Mouse (Mus musculus): ENCODE results near the gene Csf2ra. TPM values are rescaled to one million over a fixed set of nuclear protein-coding genes. Genes with fewer than 3 reads are reported as not detected.
A peak's percentile ranks its signal among the peaks of the same experiment; 100 is the strongest.
"Not testable (repeated sequence)": the region's sequence is repeated elsewhere in the genome, so short reads cannot be mapped to it uniquely, and the experiment has no call there.

Gene Csf2ra
- polyA plus RNA-seq (2015; fragmentation: Nextera tagmentation; extraction: Ambion mirVana): 39.5 and 41.9 TPM in 2 replicates

DNA sequence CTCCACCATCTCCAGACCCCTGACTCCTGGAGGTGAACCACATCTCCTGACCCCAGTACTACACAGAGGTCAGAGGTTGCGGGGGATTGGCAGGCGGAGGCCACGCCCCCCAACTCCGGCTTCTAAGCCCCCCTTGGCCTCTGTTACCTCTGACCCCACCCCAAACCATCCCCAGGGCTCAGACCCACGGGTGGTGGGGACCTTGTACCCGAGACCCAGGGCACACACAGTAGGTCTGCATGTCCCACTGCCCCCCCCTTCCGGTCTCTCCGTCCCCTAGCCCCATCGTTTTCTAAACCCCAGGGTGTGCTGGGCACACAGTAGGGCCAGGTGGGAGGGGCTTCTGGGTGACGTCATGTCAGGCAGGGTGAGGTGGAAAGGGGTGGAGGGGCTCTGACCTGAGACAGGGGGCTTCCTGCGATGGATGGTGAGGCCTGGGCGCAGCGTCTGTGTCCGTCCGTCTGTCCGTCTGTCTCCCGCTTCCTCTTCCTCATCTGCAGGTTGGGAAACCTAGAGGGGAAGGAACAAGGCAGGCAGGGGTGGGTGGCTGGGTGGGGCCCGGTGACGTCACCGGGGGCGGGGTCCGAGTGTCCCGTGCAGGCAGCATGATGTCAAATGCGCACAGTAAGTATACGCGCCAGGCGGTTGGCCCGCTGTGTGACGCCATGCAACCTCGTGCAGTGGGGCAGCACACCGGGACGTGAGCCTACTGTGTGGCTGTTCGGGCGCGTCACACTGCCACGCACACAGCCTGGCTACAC, at the start of gene Csf2ra:
Csf2ra (minus strand) TSS at position 489 of the 761 bp plus-strand sequence.
- 56% methylated on average over 36 of the region's 36 CpGs for WGBS
- Histone ChIP-seq H3K27me3 (no peaks in the 10 kb centered on the region), H3K36me3 (no peaks in the 10 kb centered on the region), H3K9ac (0 out of 2 replicates have a peak within 1 kb of the TSS, but pooled peaks have one; percentile 9), H3K4me3 (replicated peaks) (peak within 1 kb of the TSS; percentile 66), H3K4me1 (peaks cover 20% of the 10 kb centered on the region), H3K27ac (replicated peaks) (peak within 1 kb of the TSS; percentile 89), H3K4me2 (replicated peaks) (peak within 1 kb of the TSS; percentile 74), H3K9me3 (replicated peaks) (no peaks in the 10 kb centered on the region)
- no peak for ATAC-seq (ENCODE audit: insufficient number of reproducible peaks, low FRiP score, low TSS enrichment, low read depth)

DNA sequence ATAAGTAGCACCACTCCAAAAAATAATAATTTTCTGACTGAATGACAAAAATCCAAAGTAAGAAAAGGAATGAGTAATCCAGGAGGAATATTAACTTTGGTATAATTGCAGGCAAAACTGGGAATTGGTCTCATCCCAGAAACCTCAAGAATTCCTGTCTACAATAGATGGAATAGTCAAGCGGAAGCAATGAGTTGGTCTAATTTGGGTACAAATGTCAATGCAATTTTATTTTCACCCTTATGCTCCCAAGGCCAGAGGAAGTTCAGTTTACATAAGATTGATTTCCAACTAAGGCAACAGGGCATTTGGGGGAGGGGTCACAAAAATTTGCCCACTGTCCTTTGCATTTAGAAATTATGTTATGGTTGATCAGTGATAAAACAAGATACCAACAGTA, 47.2 kb upstream of the Csf2ra start:
- H3K36me3 ChIP-seq: no peaks in the 10 kb centered on the region
- WGBS: 91% methylated on average over 1 of the region's 1 CpGs
- no peak overlapping the region for H3K4me2 ChIP-seq (replicated peaks)
- H3K9me3 ChIP-seq (replicated peaks): no peaks in the 10 kb centered on the region
- no peak for ATAC-seq (ENCODE audit: insufficient number of reproducible peaks, low FRiP score, low TSS enrichment, low read depth)
- no peaks in the 10 kb centered on the region for H3K27me3 ChIP-seq
- H3K4me3 ChIP-seq (replicated peaks): no peak overlapping the region
- no peak overlapping the region for H3K9ac ChIP-seq
- no peak overlapping the region for H3K27ac ChIP-seq (replicated peaks)
- H3K4me1 ChIP-seq: no peaks in the 10 kb centered on the region

DNA sequence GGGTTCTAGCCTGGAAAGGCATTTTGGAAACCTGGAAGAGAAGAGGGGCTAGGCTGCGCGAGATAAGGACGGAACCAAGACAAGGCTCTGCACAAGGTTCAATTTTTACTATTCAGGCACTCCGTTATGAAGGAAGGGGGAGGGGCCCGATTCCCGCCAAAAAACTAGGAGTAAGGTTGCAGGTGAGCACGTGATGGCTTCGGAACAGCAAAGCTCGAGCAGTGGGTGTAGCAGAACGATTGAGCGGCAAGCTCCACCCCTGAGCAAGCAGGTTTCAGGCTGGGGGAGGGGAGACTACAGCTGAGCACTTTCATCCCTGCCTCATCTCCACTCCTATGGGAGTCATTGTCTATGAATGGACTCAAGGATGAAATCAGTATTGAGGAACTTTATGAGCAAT, 40.9 kb upstream of the Csf2ra start:
- not testable (repeated sequence) for H3K27me3 ChIP-seq; H3K36me3 ChIP-seq; H3K27ac ChIP-seq (replicated peaks); ATAC-seq (ENCODE audit: insufficient number of reproducible peaks, low FRiP score, low TSS enrichment, low read depth); H3K4me1 ChIP-seq; H3K4me3 ChIP-seq (replicated peaks); H3K9me3 ChIP-seq (replicated peaks); H3K9ac ChIP-seq; H3K4me2 ChIP-seq (replicated peaks)
- 31% methylated on average over 11 of the region's 11 CpGs for WGBS

DNA sequence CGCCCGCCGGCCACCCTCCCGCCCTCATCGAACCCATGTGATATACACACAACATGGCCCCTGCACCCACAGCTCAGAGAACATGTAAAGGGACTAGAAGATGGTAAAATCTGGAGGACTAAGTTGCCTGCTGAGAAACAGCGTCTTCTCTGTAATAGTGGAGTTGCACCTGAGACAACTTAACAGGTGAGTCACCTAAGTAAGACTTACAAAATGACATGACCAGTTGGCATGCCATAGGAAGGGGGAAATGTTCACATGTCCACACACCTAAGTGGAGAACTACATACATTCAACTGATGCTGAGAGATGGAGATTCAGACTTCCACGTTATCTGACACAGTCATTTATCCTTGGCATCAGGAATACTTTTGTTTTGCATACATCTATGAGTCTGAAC, 38.9 kb upstream of the Csf2ra start:
- Histone ChIP-seq H3K27me3 (no peaks in the 10 kb centered on the region), H3K36me3 (no peaks in the 10 kb centered on the region), H3K4me1 (no peaks in the 10 kb centered on the region), H3K9ac (no peak overlapping the region), H3K4me2 (replicated peaks) (no peak overlapping the region), H3K9me3 (replicated peaks) (no peaks in the 10 kb centered on the region), H3K4me3 (replicated peaks) (no peak overlapping the region), H3K27ac (replicated peaks) (no peak overlapping the region)
- 21% methylated on average over 7 of the region's 7 CpGs for WGBS
- ATAC-seq (ENCODE audit: insufficient number of reproducible peaks, low FRiP score, low TSS enrichment, low read depth): no peak

DNA sequence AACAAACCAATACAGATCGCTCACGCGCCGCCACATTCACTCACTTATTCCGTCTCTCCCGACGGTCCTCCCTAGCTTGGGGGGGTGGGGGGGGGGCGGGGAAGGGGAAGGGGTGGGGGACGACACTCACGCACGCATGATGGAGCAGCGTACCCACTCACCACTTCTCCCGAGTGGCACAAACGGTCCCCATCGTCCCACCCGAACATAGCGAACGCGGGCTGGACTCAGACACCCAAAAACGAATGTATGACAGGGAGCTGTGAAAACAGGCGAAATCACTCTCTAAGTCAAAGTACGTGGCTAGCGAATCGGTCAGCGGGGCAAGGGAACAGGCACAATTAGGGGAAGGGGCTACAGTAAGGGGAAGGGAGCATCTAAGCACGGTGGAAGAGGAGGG, 38.4 kb upstream of the Csf2ra start:
- Histone ChIP-seq H3K36me3 (no peaks in the 10 kb centered on the region), H3K4me1 (no peaks in the 10 kb centered on the region), H3K4me2 (replicated peaks) (no peak overlapping the region), H3K9me3 (replicated peaks) (no peaks in the 10 kb centered on the region), H3K4me3 (replicated peaks) (no peak overlapping the region), H3K27ac (replicated peaks) (no peak overlapping the region), H3K9ac (no peak overlapping the region), H3K27me3 (no peaks in the 10 kb centered on the region)
- ATAC-seq (ENCODE audit: insufficient number of reproducible peaks, low FRiP score, low TSS enrichment, low read depth): no peak
- 2% methylated on average over 26 of the region's 26 CpGs for WGBS

DNA sequence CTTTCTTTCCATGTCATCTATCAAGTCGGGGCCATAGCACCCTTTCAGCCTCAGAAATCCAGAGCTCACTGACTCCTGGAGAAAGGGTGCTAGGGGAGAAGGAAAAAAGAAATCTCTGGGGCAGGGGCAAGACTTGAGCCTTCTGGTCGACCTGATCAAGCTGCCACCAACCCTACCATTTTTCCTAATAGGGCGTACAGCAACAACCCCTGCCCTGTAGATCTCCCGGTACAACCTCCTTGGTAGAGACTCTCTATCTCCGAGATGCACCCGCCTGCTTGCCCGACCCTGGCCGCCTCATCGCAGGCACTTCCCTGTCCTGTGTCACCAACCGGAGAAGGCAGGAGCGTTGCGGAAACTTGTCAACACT, 38.0 kb upstream of the Csf2ra start:
- Histone ChIP-seq H3K9me3 (replicated peaks) (no peaks in the 10 kb centered on the region), H3K36me3 (no peaks in the 10 kb centered on the region), H3K4me2 (replicated peaks) (no peak overlapping the region), H3K9ac (no peak overlapping the region), H3K4me1 (no peaks in the 10 kb centered on the region), H3K4me3 (replicated peaks) (no peak overlapping the region), H3K27ac (replicated peaks) (no peak overlapping the region), H3K27me3 (no peaks in the 10 kb centered on the region)
- ATAC-seq (ENCODE audit: insufficient number of reproducible peaks, low FRiP score, low TSS enrichment, low read depth): no peak
- WGBS: 3% methylated on average over 12 of the region's 12 CpGs

DNA sequence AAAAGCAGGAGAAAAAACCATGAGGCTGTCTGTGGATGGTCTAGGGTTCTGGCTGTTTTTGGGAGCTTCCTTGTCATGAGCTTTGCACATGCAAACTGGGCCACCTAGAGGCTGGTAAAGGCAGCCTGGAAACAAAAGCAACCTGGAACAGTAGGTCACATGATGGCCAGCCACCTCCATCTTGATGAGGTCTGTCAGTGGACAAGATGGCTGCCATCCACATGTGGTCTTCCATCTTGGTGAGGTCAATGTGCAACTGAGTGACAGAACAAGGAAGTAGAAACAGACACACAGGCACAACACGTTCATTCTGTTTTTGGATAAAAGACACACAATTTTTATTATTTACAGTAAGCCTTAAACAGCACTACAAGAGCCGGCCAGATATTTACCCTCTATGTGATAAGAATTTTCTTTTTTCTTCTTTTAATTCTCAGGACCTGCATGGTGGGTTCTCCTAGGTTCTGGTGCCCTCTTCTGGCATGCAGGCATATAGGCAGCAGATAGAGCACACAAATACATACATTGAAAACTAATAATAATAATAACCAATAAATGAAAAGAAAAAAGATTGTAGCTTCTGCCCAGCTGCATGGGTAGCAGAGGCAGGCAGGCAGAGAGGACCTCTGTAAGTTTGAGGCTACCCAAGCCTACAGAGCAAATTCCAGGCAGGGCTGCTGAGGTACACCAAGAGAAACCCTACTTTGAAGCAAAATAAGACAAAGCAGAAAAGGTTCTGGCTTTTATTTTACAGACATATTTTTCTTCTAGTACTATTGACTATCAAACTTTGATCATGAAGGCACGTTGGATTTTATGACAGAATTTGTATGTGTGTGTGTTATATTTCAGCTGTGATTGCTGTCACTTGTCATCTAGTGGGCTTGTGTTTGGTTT, 37.4 kb upstream of the Csf2ra start:
- H3K9me3 ChIP-seq (replicated peaks): no peaks in the 10 kb centered on the region
- 19% methylated on average over 3 of the region's 3 CpGs for WGBS
- no peak overlapping the region for H3K9ac ChIP-seq
- no peak overlapping the region for H3K27ac ChIP-seq (replicated peaks)
- H3K4me2 ChIP-seq (replicated peaks): no peak overlapping the region
- no peak for ATAC-seq (ENCODE audit: insufficient number of reproducible peaks, low FRiP score, low TSS enrichment, low read depth)
- H3K4me3 ChIP-seq (replicated peaks): no peak overlapping the region
- H3K36me3 ChIP-seq: no peaks in the 10 kb centered on the region
- no peaks in the 10 kb centered on the region for H3K4me1 ChIP-seq
- H3K27me3 ChIP-seq: no peaks in the 10 kb centered on the region

DNA sequence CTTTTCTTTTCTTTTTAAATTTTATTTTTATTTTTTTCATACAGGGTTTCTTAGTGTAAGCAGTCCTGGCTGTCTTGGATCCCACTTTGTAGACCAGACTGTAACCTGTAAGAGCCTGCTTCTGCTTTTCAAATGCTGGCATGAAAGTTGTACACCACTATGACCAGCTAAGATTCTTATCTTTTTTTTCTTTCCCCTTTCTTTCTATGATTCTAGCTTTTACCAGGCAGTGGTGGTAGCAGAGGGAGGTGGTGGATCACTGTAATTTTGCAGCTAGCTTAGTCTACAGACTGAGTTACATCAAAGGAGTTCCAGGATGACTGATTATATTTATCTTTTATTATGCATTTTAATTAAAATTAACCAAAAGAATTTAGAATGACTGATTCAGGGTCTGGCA, 36.7 kb upstream of the Csf2ra start:
- Histone ChIP-seq H3K27ac (replicated peaks) (no peak overlapping the region), H3K27me3 (no peaks in the 10 kb centered on the region), H3K9ac (no peak overlapping the region), H3K4me2 (replicated peaks) (no peak overlapping the region), H3K4me3 (replicated peaks) (no peak overlapping the region), H3K36me3 (no peaks in the 10 kb centered on the region), H3K4me1 (no peaks in the 10 kb centered on the region), H3K9me3 (replicated peaks) (no peaks in the 10 kb centered on the region)
- no peak for ATAC-seq (ENCODE audit: insufficient number of reproducible peaks, low FRiP score, low TSS enrichment, low read depth)

DNA sequence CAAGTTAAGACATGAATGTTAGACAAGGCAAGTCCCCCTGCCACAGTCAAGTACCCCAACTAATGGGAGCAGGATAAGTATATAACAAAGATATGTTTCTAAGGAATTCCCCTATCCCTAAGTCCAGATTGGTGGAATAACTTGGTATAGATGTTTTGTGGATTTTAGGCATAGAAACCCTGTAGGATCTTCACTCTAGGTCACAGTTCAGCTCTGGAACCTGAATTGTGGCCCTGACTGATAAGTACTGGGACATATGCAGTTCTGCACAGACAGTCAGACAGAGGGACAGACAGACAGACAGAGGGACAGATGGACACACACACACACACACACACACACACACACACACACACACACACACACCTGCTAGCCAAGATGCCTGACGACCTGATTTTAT, 36.0 kb upstream of the Csf2ra start:
- no peak for ATAC-seq (ENCODE audit: insufficient number of reproducible peaks, low FRiP score, low TSS enrichment, low read depth)
- no peaks in the 10 kb centered on the region for H3K36me3 ChIP-seq
- no peak overlapping the region for H3K4me2 ChIP-seq (replicated peaks)
- no peaks in the 10 kb centered on the region for H3K4me1 ChIP-seq
- no peak overlapping the region for H3K4me3 ChIP-seq (replicated peaks)
- WGBS: 88% methylated on average over 1 of the region's 1 CpGs
- H3K9ac ChIP-seq: no peak overlapping the region
- H3K9me3 ChIP-seq (replicated peaks): no peaks in the 10 kb centered on the region
- no peaks in the 10 kb centered on the region for H3K27me3 ChIP-seq
- no peak overlapping the region for H3K27ac ChIP-seq (replicated peaks)

DNA sequence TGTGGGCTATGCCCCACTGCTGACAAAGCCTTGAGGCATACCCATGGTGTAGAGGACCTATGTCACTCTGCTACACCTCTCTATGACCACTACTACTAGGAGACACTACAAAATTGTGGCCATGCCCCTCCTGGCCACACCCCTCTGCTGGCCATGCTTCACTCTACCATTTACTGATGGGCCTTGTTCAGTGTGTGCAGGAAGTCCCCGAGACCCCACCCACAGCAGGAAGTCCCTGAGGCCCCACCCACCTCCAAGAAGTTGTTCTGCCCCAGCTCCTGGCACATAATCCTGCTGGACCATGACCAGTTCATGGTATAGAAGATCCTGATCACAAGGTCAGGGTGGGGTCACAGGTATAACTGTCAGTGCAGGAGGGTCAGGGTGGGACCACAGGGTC, 33.0 kb upstream of the Csf2ra start:
- 68% methylated on average over 1 of the region's 1 CpGs for WGBS
- Histone ChIP-seq H3K27me3 (no peaks in the 10 kb centered on the region), H3K27ac (replicated peaks) (no peak overlapping the region), H3K9me3 (replicated peaks) (no peaks in the 10 kb centered on the region), H3K36me3 (no peaks in the 10 kb centered on the region), H3K4me2 (replicated peaks) (no peak overlapping the region), H3K4me1 (no peaks in the 10 kb centered on the region), H3K9ac (no peak overlapping the region), H3K4me3 (replicated peaks) (no peak overlapping the region)
- ATAC-seq (ENCODE audit: insufficient number of reproducible peaks, low FRiP score, low TSS enrichment, low read depth): no peak; the same call in 1 of the 2 replicates

DNA sequence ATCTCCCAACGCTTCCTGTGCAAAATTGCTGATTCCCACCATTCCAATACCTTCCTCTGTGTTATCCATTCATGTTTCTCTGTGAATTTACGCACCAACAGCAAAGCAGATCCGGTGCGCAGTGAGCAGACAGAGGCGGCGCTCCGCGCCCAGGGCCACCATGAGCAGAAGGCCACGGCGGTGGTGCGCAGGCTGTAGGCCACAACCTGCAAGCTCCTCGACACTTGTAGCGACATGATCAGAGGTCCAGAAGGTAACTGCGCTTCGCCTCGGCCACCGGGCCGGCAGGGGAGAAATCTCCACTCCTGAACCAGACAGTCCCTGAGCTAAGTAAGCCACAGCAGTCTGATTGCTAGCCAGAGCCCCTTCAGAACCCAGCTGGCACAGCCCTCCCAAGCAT, 29.5 kb upstream of the Csf2ra start:
- WGBS: 89% methylated on average over 18 of the region's 18 CpGs

More for the DNA sequence above, 29.5 kb upstream of the Csf2ra start:
- Histone ChIP-seq H3K36me3 (no peaks in the 10 kb centered on the region), H3K4me1 (no peaks in the 10 kb centered on the region), H3K4me2 (replicated peaks) (no peak overlapping the region), H3K27me3 (no peaks in the 10 kb centered on the region), H3K9ac (no peak overlapping the region), H3K4me3 (replicated peaks) (no peak overlapping the region), H3K27ac (replicated peaks) (no peak overlapping the region), H3K9me3 (replicated peaks) (no peaks in the 10 kb centered on the region)
- no peak for ATAC-seq (ENCODE audit: insufficient number of reproducible peaks, low FRiP score, low TSS enrichment, low read depth)

Data from embryonic facial prominence, embryonic 15.5 days (tissue).